Mouse (Mus musculus): ENCODE results near the gene Apba3.

Gene Apba3

GRCm38 (mm10) chr10:81290698-81291460 is 24.1 kb downstream of the Apba3 start:
- DNase-seq, result no peak

- no peak for DNase-seq
Measured at GRCm38 (mm10) chr10:81291511-81292104, 24.8 kb downstream of the Apba3 start, which contains the start of gene Tjp3. Gene Tjp3, minus strand, starts transcription at chr10:81291581.

GRCm38 (mm10) chr10:81292554-81293333 is 26.0 kb downstream of the Apba3 start, which contains the start of gene Pip5k1c:
Gene Pip5k1c, plus strand, starts transcription at chr10:81292963.
- DNase-seq, result peak; percentile 99 to 100

GRCm38 (mm10) chr10:81293334-81294030 is 26.7 kb downstream of the Apba3 start:
- DNase-seq, result no peak

GRCm38 (mm10) chr10:81294442-81294841 is 27.7 kb downstream of the Apba3 start:
- no peak for DNase-seq

- no peak for DNase-seq
Measured at GRCm38 (mm10) chr10:81295185-81295584, 28.4 kb downstream of the Apba3 start.

GRCm38 (mm10) chr10:81297246-81297645 is 30.5 kb downstream of the Apba3 start:
- DNase-seq, result no peak

- peak; percentile 60 to 66 for DNase-seq
Measured at GRCm38 (mm10) chr10:81297845-81298244, 31.1 kb downstream of the Apba3 start.

- DNase-seq, result peak; percentile 58 to 70
Measured at GRCm38 (mm10) chr10:81298369-81299100, 31.8 kb downstream of the Apba3 start.

- no peak for DNase-seq
Measured at GRCm38 (mm10) chr10:81299585-81300351, 33.0 kb downstream of the Apba3 start.

GRCm38 (mm10) chr10:81300352-81300907 is 33.7 kb downstream of the Apba3 start:
- no peak for DNase-seq

GRCm38 (mm10) chr10:81301321-81301720 is 34.6 kb downstream of the Apba3 start:
- DNase-seq, result no peak

GRCm38 (mm10) chr10:81302288-81302687 is 35.5 kb downstream of the Apba3 start:
- no peak for DNase-seq

- no peak for DNase-seq
Measured at GRCm38 (mm10) chr10:81302781-81303218, 36.0 kb downstream of the Apba3 start.

GRCm38 (mm10) chr10:81303258-81303657 is 36.5 kb downstream of the Apba3 start:
- DNase-seq, result no peak

GRCm38 (mm10) chr10:81303761-81304160 is 37.0 kb downstream of the Apba3 start:
- peak in 1 of 2 experiments; percentile 55 for DNase-seq

- DNase-seq, result peak in 1 of 2 experiments; percentile 65
Measured at GRCm38 (mm10) chr10:81304597-81305238, 38.0 kb downstream of the Apba3 start.

GRCm38 (mm10) chr10:81305663-81306062 is 38.9 kb downstream of the Apba3 start:
- no peak for DNase-seq

GRCm38 (mm10) chr10:81306173-81306668 is 39.5 kb downstream of the Apba3 start:
- DNase-seq, result no peak

All from spleen, adult 18-20 months (tissue).